18 mouse cellular contexts compared by ENCODE assay signal in genomic region chr7:82405466-82406045, GRCm38 (mm10).
"Had no signal": no experiment of that assay in that cellular context is flagged by ENCODE, and none has a peak within 500 bp of the region (broad histone marks: within the 10 kb centered on the region; RNA-seq: fewer than 3 reads in every experiment).

No protein-coding gene starts in this region.

- H3K4me3 ChIP-seq: kidney, embryonic 15.5 days; limb, embryonic 13.5 days; megakaryocyte, embryonic 14.5 days; midbrain, embryonic 15.5 days; neural tube, embryonic 13.5 days; stomach, embryonic 15.5 days had no signal

- H3K9ac ChIP-seq: kidney, embryonic 15.5 days; limb, embryonic 13.5 days; liver, embryonic 14.5 days; midbrain, embryonic 15.5 days; neural tube, embryonic 13.5 days; stomach, embryonic 15.5 days had no signal

- H3K9me3 ChIP-seq: kidney, embryonic 15.5 days; limb, embryonic 13.5 days; midbrain, embryonic 15.5 days; neural tube, embryonic 13.5 days; stomach, embryonic 15.5 days had no signal

- H3K27me3 ChIP-seq: kidney, embryonic 15.5 days; limb, embryonic 13.5 days; megakaryocyte, embryonic 14.5 days; midbrain, embryonic 15.5 days; neural tube, embryonic 13.5 days; stomach, embryonic 15.5 days had no signal

- H3K4me2 ChIP-seq: kidney, embryonic 15.5 days; limb, embryonic 13.5 days; midbrain, embryonic 11.5 days; midbrain, embryonic 15.5 days; neural tube, embryonic 13.5 days; stomach, embryonic 15.5 days had no signal

- H3K4me1 ChIP-seq: kidney, embryonic 15.5 days; limb, embryonic 13.5 days; megakaryocyte, embryonic 14.5 days; midbrain, embryonic 15.5 days; neural tube, embryonic 13.5 days; stomach, embryonic 15.5 days had no signal

- ATAC-seq: midbrain, embryonic 15.5 days had no signal

- H3K36me3 ChIP-seq: kidney, embryonic 15.5 days; limb, embryonic 13.5 days; midbrain, embryonic 15.5 days; neural tube, embryonic 13.5 days; stomach, embryonic 15.5 days had no signal

- DNase-seq: kidney, adult 2 months; kidney, postnatal 36 days; left cerebral cortex, postnatal 4 days; lung, adult 18-20 months; lung, postnatal 10 days; retina, postnatal 1 day; right cerebral cortex, postnatal 4 days; thymus, adult 2 months; thymus, postnatal 25 days had no signal

- H3K27ac ChIP-seq: kidney, embryonic 15.5 days; limb, embryonic 13.5 days; liver, embryonic 14.5 days; macrophage; midbrain, embryonic 15.5 days; neural tube, embryonic 13.5 days; stomach, embryonic 15.5 days had no signal
